Mouse (Mus musculus) intestine, postnatal 0 days (tissue): Measurements from ENCODE around the gene Ints7. TPM values are rescaled to one million over a fixed set of nuclear protein-coding genes. Genes with fewer than 3 reads are reported as not detected.

Experiments
- ATAC-seq: fragments of 200-750 bp; cut with Nextera tagmentation; 2 replicates; pipeline ENCODE4 v1.8.0; 2017; ENCODE audit warnings: mild to moderate bottlenecking, moderate TSS enrichment, moderate library complexity
- H3K27ac ChIP-seq: fragments of 300-500 bp; sonication (generic); 2 replicates; pipeline ENCODE4 v1.5.1; 2014; ENCODE audit warnings: mild to moderate bottlenecking, low read depth, low read length, moderate library complexity
- H3K27me3 ChIP-seq: fragments of 300-500 bp; sonication (generic); replicated peaks from 2 replicates; pipeline ENCODE4 v1.6.1; 2014; ENCODE audit warnings: low read length, mixed read lengths; ENCODE audit not compliant: control insufficient read depth, insufficient read depth
- H3K36me3 ChIP-seq: fragments of 300-500 bp; sonication (generic); 2 replicates; pipeline ENCODE4 v1.6.1; 2014; ENCODE audit warnings: mild to moderate bottlenecking, moderate library complexity; ENCODE audit not compliant: control insufficient read depth, insufficient read depth
- H3K4me1 ChIP-seq: fragments of 300-500 bp; sonication (generic); replicated peaks from 2 replicates; pipeline ENCODE4 v1.6.1; 2014; ENCODE audit warnings: antibody characterized with exemption, low read length, mixed read lengths; ENCODE audit not compliant: control insufficient read depth, insufficient read depth
- H3K4me2 ChIP-seq: fragments of 300-500 bp; sonication (generic); replicated peaks from 2 replicates; pipeline ENCODE4 v1.6.1; 2014; ENCODE audit warnings: low read depth, mild to moderate bottlenecking, moderate library complexity
- H3K4me3 ChIP-seq: fragments of 300-500 bp; sonication (generic); 2 replicates; pipeline ENCODE4 v1.5.1; 2014; ENCODE audit warnings: low read depth, low read length
- H3K9ac ChIP-seq: fragments of 300-500 bp; sonication (generic); 2 replicates; pipeline ENCODE4 v1.6.1; 2014; ENCODE audit warnings: mild to moderate bottlenecking, low read depth, low read length
- H3K9me3 ChIP-seq: fragments of 300-500 bp; sonication (generic); 2 replicates; pipeline ENCODE4 v1.6.1; 2016; ENCODE audit warnings: mixed run types; ENCODE audit not compliant: control insufficient read depth
- CTCF ChIP-seq: sonication (generic); IDR thresholded peaks from 2 replicates; pipeline ENCODE4 v1.5.1; 2016; ENCODE audit warnings: low read depth, mild to moderate bottlenecking, control low read depth, antibody characterized with exemption, moderate library complexity
- WGBS: fragments of 180-500 bp; shearing (Covaris S2); extraction: QIAGEN DNeasy Blood & Tissue Kit; methylation state at CpG from one replicate; pipeline ENCODE4 v1.1.7; 2014; 5-methylcytosine and 5-hydroxymethylcytosine counted together
- polyA plus RNA-seq: library from polyadenylated mRNA; unstranded; fragments of >200 nt; fragmentation: Nextera tagmentation; extraction: Ambion mirVana; gene quantifications from 2 replicates; pipeline ENCODE4 v1.2.1, GENCODE M21; 2015

Ints7 gene
- polyA plus RNA-seq, 1 experiment from 2014 or later, result 11.2 TPM

- H3K27ac ChIP-seq, result no peak overlapping the region
- peak; percentile 86 for TF ChIP-seq CTCF
- H3K9me3 ChIP-seq, result no peaks in the 10 kb centered on the region
- WGBS, result 56% methylated on average over 6 of the region's 6 CpGs
- no peak overlapping the region for H3K9ac ChIP-seq
- H3K36me3 ChIP-seq, result 0 out of 2 replicates have a peak, but pooled peaks cover 3% of the 10 kb centered on the region
- no peak for ATAC-seq
- H3K27me3 ChIP-seq, result no peaks in the 10 kb centered on the region
- H3K4me3 ChIP-seq, result no peak overlapping the region
- no peak overlapping the region for H3K4me2 ChIP-seq
- no peaks in the 10 kb centered on the region for H3K4me1 ChIP-seq
These were observed 12.5 kb upstream of the Ints7 start for GRCm38 (mm10) chr1:191562823-191563365.

GRCm38 (mm10) chr1:191567859-191568258 lies 7.6 kb upstream of the Ints7 start:
- no peak for ATAC-seq
- H3K9ac ChIP-seq, result no peak overlapping the region
- H3K4me2 ChIP-seq, result no peak overlapping the region
- H3K36me3 ChIP-seq, result 0 out of 2 replicates have a peak, but pooled peaks cover 8% of the 10 kb centered on the region
- TF ChIP-seq CTCF, result peak; percentile 67
- no peak overlapping the region for H3K4me3 ChIP-seq
- no peaks in the 10 kb centered on the region for H3K9me3 ChIP-seq
- H3K27ac ChIP-seq, result no peak overlapping the region
- H3K27me3 ChIP-seq, result no peaks in the 10 kb centered on the region
- no peaks in the 10 kb centered on the region for H3K4me1 ChIP-seq
- WGBS, result 73% methylated on average over 1 of the region's 1 CpGs

- H3K4me1 ChIP-seq, result no peaks in the 10 kb centered on the region
- WGBS, result 99% methylated on average over 2 of the region's 2 CpGs
- no peak overlapping the region for H3K27ac ChIP-seq
These were observed 5.8 kb upstream of the Ints7 start for GRCm38 (mm10) chr1:191569625-191570024.

GRCm38 (mm10) chr1:191570415-191570814 lies 5.0 kb upstream of the Ints7 start:
- WGBS, result 90% methylated on average over 3 of the region's 3 CpGs
- no peaks in the 10 kb centered on the region for H3K27me3 ChIP-seq
- H3K9ac ChIP-seq, result no peak overlapping the region
- H3K36me3 ChIP-seq, result 0 out of 2 replicates have a peak, but pooled peaks cover 8% of the 10 kb centered on the region
- no peak overlapping the region for H3K4me3 ChIP-seq
- no peak overlapping the region for H3K27ac ChIP-seq
- no peaks in the 10 kb centered on the region for H3K9me3 ChIP-seq
- TF ChIP-seq CTCF, result no peak
- no peak overlapping the region for H3K4me2 ChIP-seq
- no peaks in the 10 kb centered on the region for H3K4me1 ChIP-seq
- no peak for ATAC-seq

More at GRCm38 (mm10) chr1:191569625-191570024, 5.8 kb upstream of the Ints7 start:
- no peak overlapping the region for H3K4me2 ChIP-seq
- no peak for TF ChIP-seq CTCF
- H3K9ac ChIP-seq, result no peak overlapping the region
- no peak overlapping the region for H3K4me3 ChIP-seq
- ATAC-seq, result no peak
- no peaks in the 10 kb centered on the region for H3K9me3 ChIP-seq
- H3K36me3 ChIP-seq, result 0 out of 2 replicates have a peak, but pooled peaks cover 8% of the 10 kb centered on the region
- no peaks in the 10 kb centered on the region for H3K27me3 ChIP-seq

- H3K36me3 ChIP-seq, result no peaks in the 10 kb centered on the region
- WGBS, result under 1% methylated on average over 13 of the region's 13 CpGs
- no peak for ATAC-seq
- H3K4me1 ChIP-seq, result peaks cover 15% of the 10 kb centered on the region; the same call in 1 of the 2 replicates
- H3K27me3 ChIP-seq, result no peaks in the 10 kb centered on the region
- peak overlapping the region; percentile 84 for H3K4me2 ChIP-seq
- peak overlapping the region; percentile 73 for H3K9ac ChIP-seq
- no peaks in the 10 kb centered on the region for H3K9me3 ChIP-seq
- peak overlapping the region; percentile 63 for H3K27ac ChIP-seq
- H3K4me3 ChIP-seq, result peak overlapping the region; percentile 98
- no peak for TF ChIP-seq CTCF
These were observed 1.4 kb upstream of the Ints7 start for GRCm38 (mm10) chr1:191573906-191574639.

GRCm38 (mm10) chr1:191574871-191575457 lies 472 bp upstream of the Ints7 start:
- peaks cover 15% of the 10 kb centered on the region; the same call in 1 of the 2 replicates for H3K4me1 ChIP-seq
- peak overlapping the region; percentile 84 for H3K4me2 ChIP-seq
- TF ChIP-seq CTCF, result no peak
- H3K27ac ChIP-seq, result peak overlapping the region; percentile 63
- ATAC-seq, result peak; percentile 14
- no peaks in the 10 kb centered on the region for H3K36me3 ChIP-seq
- H3K4me3 ChIP-seq, result peak overlapping the region; percentile 98
- no peaks in the 10 kb centered on the region for H3K27me3 ChIP-seq
- peak overlapping the region; percentile 73 for H3K9ac ChIP-seq
- H3K9me3 ChIP-seq, result no peaks in the 10 kb centered on the region
- WGBS, result under 1% methylated on average over 52 of the region's 52 CpGs
